Mouse (Mus musculus): ENCODE data around the gene Nfib. TPM values are rescaled to one million over a fixed set of nuclear protein-coding genes. Genes with fewer than 3 reads are reported as not detected.

Gene Nfib
- polyA plus RNA-seq, 1 experiment from 2014 or later: 31.8 TPM

GRCm38 (mm10) chr4:82697151-82697550 is 8.4 kb downstream of the Nfib start:
- ATAC-seq (ENCODE audit: insufficient number of reproducible peaks, low FRiP score, low TSS enrichment, low read depth): no peak
- H3K36me3 ChIP-seq (ENCODE audit: control insufficient read depth, insufficient read depth, low read length): no peaks in the 10 kb centered on the region
- H3K4me2 ChIP-seq (ENCODE audit: low read depth, severe bottlenecking): no peak overlapping the region
- H3K4me1 ChIP-seq (ENCODE audit: control insufficient read depth, insufficient read depth, low read length): peaks cover 6% of the 10 kb centered on the region; the same call in 1 of the 2 replicates
- no peak overlapping the region for H3K27ac ChIP-seq (replicated peaks; ENCODE audit: low read depth, low read length)
- no peaks in the 10 kb centered on the region for H3K9me3 ChIP-seq (ENCODE audit: control insufficient read depth, low read length)
- no peak overlapping the region for H3K4me3 ChIP-seq (ENCODE audit: low read depth, low read length)
- H3K27me3 ChIP-seq (ENCODE audit: control insufficient read depth, insufficient read depth, low read length): no peaks in the 10 kb centered on the region
- WGBS: 42% methylated on average over 6 of the region's 6 CpGs
- no peak for DNase-seq (ENCODE audit: low spot score)
- H3K9ac ChIP-seq (ENCODE audit: low read length): no peak overlapping the region

DNA sequence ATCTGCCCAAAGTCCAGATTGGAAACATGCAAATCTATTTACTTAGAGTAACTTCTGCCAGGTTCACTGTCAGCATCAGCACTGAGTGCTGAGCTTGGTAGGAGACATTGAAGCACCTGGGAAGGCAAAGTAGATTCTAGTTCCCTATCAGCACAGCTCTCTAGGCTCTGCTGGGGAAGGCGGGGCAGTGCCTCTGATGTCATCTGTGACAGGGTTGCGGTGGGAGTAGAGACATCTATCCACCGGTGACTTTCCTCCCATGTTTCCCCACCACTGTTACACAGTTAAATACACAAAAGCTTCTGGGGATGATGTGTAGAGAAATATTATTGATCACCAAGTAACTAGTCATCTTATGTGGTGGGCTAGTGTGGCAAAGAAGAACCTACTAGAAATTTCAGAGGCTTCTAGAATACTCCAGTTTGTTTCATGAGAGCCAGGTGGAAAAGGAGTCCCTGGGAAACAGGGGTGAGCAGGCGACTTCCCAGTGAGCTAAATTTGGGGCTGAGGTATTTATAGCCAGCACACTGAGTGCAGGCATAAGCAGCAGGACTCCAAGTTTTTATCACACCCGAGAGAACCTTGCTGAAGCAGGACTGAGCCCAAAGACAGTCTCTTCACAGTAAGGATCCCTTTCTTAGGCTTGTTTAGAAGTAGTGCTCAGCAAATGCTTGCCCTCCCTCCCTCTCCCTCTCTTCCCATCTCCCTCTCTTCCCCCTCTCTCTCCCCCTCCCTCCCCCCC is 9.6 kb downstream of the Nfib start:
- peaks cover 10% of the 10 kb centered on the region for H3K4me1 ChIP-seq (ENCODE audit: control insufficient read depth, insufficient read depth, low read length)
- ATAC-seq (ENCODE audit: insufficient number of reproducible peaks, low FRiP score, low TSS enrichment, low read depth) (no peak), DNase-seq (ENCODE audit: low spot score) (no peak)
- no peak overlapping the region for H3K27ac ChIP-seq (replicated peaks; ENCODE audit: low read depth, low read length)
- no peaks in the 10 kb centered on the region for H3K36me3 ChIP-seq (ENCODE audit: control insufficient read depth, insufficient read depth, low read length)
- no peaks in the 10 kb centered on the region for H3K27me3 ChIP-seq (ENCODE audit: control insufficient read depth, insufficient read depth, low read length)
- no peaks in the 10 kb centered on the region for H3K9me3 ChIP-seq (ENCODE audit: control insufficient read depth, low read length)
- WGBS: 53% methylated on average over 5 of the region's 5 CpGs
- H3K4me2 ChIP-seq (ENCODE audit: low read depth, severe bottlenecking): no peak overlapping the region
- H3K4me3 ChIP-seq (ENCODE audit: low read depth, low read length): no peak overlapping the region
- H3K9ac ChIP-seq (ENCODE audit: low read length): no peak overlapping the region

GRCm38 (mm10) chr4:82692009-82692326 is 13.6 kb downstream of the Nfib start:
- Histone ChIP-seq H3K4me3 (ENCODE audit: low read depth, low read length) (no peak overlapping the region), H3K4me1 (ENCODE audit: control insufficient read depth, insufficient read depth, low read length) (peaks cover 10% of the 10 kb centered on the region), H3K36me3 (ENCODE audit: control insufficient read depth, insufficient read depth, low read length) (no peaks in the 10 kb centered on the region), H3K9me3 (ENCODE audit: control insufficient read depth, low read length) (no peaks in the 10 kb centered on the region), H3K4me2 (ENCODE audit: low read depth, severe bottlenecking) (no peak overlapping the region), H3K27me3 (ENCODE audit: control insufficient read depth, insufficient read depth, low read length) (no peaks in the 10 kb centered on the region), H3K9ac (ENCODE audit: low read length) (no peak overlapping the region), H3K27ac (replicated peaks; ENCODE audit: low read depth, low read length) (no peak overlapping the region)
- ATAC-seq (ENCODE audit: insufficient number of reproducible peaks, low FRiP score, low TSS enrichment, low read depth) (peak; percentile 61; the same call in 1 of the 2 replicates), DNase-seq (ENCODE audit: low spot score) (no peak)
- WGBS: 6% methylated on average over 3 of the region's 3 CpGs

DNA sequence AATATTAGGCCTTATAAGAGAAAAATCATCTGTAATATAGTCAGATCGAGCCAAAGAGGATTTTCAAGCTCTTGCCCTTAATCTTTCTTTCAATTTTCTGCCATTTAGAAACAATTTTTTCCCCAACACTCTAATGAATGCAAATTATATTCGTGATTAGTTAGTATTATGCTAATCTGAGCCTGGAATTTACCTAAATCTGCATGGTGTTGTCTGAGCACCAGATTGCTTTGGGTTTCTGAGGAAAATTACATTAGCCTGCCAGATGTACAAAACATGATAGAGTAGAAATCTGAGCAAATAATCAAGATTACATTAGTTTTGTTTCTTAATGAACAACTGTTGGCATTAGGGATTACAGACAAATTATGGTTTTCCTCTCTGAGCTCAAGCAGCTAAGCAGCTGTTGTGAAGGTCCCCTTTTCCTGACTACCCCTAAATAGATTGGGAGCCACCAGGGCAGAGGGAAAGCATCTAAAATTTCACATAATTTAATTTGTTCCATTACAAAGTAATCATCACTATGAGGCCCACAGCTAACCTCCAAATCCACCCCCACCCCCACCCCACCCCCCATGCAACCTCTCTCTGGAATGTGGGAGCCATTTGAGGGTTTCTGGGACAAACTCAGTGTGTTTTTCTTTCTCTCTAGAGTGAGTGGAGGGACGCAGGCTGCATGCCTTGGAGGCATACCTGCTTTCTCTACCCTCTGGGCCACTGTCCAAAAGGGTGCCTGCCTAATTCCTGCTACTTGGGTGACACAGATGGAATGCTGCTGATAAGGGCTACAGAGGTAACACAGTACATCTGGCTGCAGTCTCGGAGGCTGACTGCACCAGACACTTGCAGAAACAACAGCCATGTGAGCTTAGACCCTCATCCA is 14.2 kb downstream of the Nfib start:
- no peak for DNase-seq (ENCODE audit: low spot score)
- H3K9ac ChIP-seq (ENCODE audit: low read length): no peak overlapping the region
- H3K36me3 ChIP-seq (ENCODE audit: control insufficient read depth, insufficient read depth, low read length): no peaks in the 10 kb centered on the region
- no peaks in the 10 kb centered on the region for H3K27me3 ChIP-seq (ENCODE audit: control insufficient read depth, insufficient read depth, low read length)
- ATAC-seq (ENCODE audit: insufficient number of reproducible peaks, low FRiP score, low TSS enrichment, low read depth): peak; percentile 49
- no peak overlapping the region for H3K4me3 ChIP-seq (ENCODE audit: low read depth, low read length)
- H3K27ac ChIP-seq (replicated peaks; ENCODE audit: low read depth, low read length): no peak overlapping the region
- 42% methylated on average over 4 of the region's 4 CpGs for WGBS
- H3K4me1 ChIP-seq (ENCODE audit: control insufficient read depth, insufficient read depth, low read length): peaks cover 10% of the 10 kb centered on the region
- no peaks in the 10 kb centered on the region for H3K9me3 ChIP-seq (ENCODE audit: control insufficient read depth, low read length)
- H3K4me2 ChIP-seq (ENCODE audit: low read depth, severe bottlenecking): no peak overlapping the region

- H3K27ac ChIP-seq (replicated peaks; ENCODE audit: low read depth, low read length): no peak overlapping the region
- H3K9ac ChIP-seq (ENCODE audit: low read length): no peak overlapping the region
- H3K4me2 ChIP-seq (ENCODE audit: low read depth, severe bottlenecking): no peak overlapping the region
- H3K36me3 ChIP-seq (ENCODE audit: control insufficient read depth, insufficient read depth, low read length): no peaks in the 10 kb centered on the region
- H3K4me3 ChIP-seq (ENCODE audit: low read depth, low read length): no peak overlapping the region
- 65% methylated on average over 7 of the region's 7 CpGs for WGBS
- no peak for DNase-seq (ENCODE audit: low spot score)
- ATAC-seq (ENCODE audit: insufficient number of reproducible peaks, low FRiP score, low TSS enrichment, low read depth): no peak
- no peaks in the 10 kb centered on the region for H3K27me3 ChIP-seq (ENCODE audit: control insufficient read depth, insufficient read depth, low read length)
- no peaks in the 10 kb centered on the region for H3K9me3 ChIP-seq (ENCODE audit: control insufficient read depth, low read length)
- H3K4me1 ChIP-seq (ENCODE audit: control insufficient read depth, insufficient read depth, low read length): peaks cover 4% of the 10 kb centered on the region
These were observed 15.3 kb downstream of the Nfib start for GRCm38 (mm10) chr4:82690267-82690666.

DNA sequence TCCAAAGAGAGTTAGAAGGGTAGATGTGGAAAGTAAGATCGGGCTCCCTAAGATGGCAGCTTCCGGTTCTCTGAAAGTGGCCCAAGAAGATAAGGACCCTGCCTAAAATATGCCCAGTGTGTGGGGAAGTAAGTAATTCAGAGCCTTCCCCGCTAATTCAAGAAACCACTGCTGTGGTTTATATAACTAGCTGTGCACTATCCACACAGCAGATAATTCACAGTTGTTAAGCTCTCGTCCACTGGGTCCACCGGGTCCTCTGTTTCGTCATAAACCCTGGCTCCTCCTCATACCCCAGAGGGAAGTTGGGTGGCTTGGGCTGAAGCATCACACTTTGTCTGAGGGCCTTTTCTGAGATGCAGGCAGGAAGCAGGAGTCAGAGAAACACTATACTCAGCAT is 19.5 kb downstream of the Nfib start:
- Histone ChIP-seq H3K4me2 (ENCODE audit: low read depth, severe bottlenecking) (no peak overlapping the region), H3K27me3 (ENCODE audit: control insufficient read depth, insufficient read depth, low read length) (no peaks in the 10 kb centered on the region), H3K4me3 (ENCODE audit: low read depth, low read length) (no peak overlapping the region), H3K4me1 (ENCODE audit: control insufficient read depth, insufficient read depth, low read length) (no peaks in the 10 kb centered on the region), H3K9me3 (ENCODE audit: control insufficient read depth, low read length) (no peaks in the 10 kb centered on the region), H3K36me3 (ENCODE audit: control insufficient read depth, insufficient read depth, low read length) (no peaks in the 10 kb centered on the region), H3K27ac (replicated peaks; ENCODE audit: low read depth, low read length) (no peak overlapping the region), H3K9ac (ENCODE audit: low read length) (no peak overlapping the region)
- ATAC-seq (ENCODE audit: insufficient number of reproducible peaks, low FRiP score, low TSS enrichment, low read depth): no peak
- DNase-seq (ENCODE audit: low spot score): no peak
- 94% methylated on average over 6 of the region's 6 CpGs for WGBS

GRCm38 (mm10) chr4:82684088-82684715 is 21.3 kb downstream of the Nfib start:
- no peaks in the 10 kb centered on the region; the same call in 1 of the 2 replicates for H3K4me1 ChIP-seq (ENCODE audit: control insufficient read depth, insufficient read depth, low read length)
- H3K36me3 ChIP-seq (ENCODE audit: control insufficient read depth, insufficient read depth, low read length): no peaks in the 10 kb centered on the region
- H3K4me3 ChIP-seq (ENCODE audit: low read depth, low read length): no peak overlapping the region
- H3K9me3 ChIP-seq (ENCODE audit: control insufficient read depth, low read length): no peaks in the 10 kb centered on the region
- no peak for DNase-seq (ENCODE audit: low spot score)
- H3K27me3 ChIP-seq (ENCODE audit: control insufficient read depth, insufficient read depth, low read length): no peaks in the 10 kb centered on the region
- 88% methylated on average over 12 of the region's 12 CpGs for WGBS
- H3K27ac ChIP-seq (replicated peaks; ENCODE audit: low read depth, low read length): no peak overlapping the region
- no peak for ATAC-seq (ENCODE audit: insufficient number of reproducible peaks, low FRiP score, low TSS enrichment, low read depth)
- no peak overlapping the region for H3K4me2 ChIP-seq (ENCODE audit: low read depth, severe bottlenecking)
- H3K9ac ChIP-seq (ENCODE audit: low read length): no peak overlapping the region

- no peaks in the 10 kb centered on the region for H3K27me3 ChIP-seq (ENCODE audit: control insufficient read depth, insufficient read depth, low read length)
- no peak overlapping the region for H3K4me3 ChIP-seq (ENCODE audit: low read depth, low read length)
- DNase-seq (ENCODE audit: low spot score): no peak
- WGBS: 94% methylated on average over 6 of the region's 6 CpGs
- ATAC-seq (ENCODE audit: insufficient number of reproducible peaks, low FRiP score, low TSS enrichment, low read depth): no peak
- H3K36me3 ChIP-seq (ENCODE audit: control insufficient read depth, insufficient read depth, low read length): no peaks in the 10 kb centered on the region
- H3K9ac ChIP-seq (ENCODE audit: low read length): no peak overlapping the region
- no peak overlapping the region for H3K27ac ChIP-seq (replicated peaks; ENCODE audit: low read depth, low read length)
- no peak overlapping the region for H3K4me2 ChIP-seq (ENCODE audit: low read depth, severe bottlenecking)
- no peaks in the 10 kb centered on the region for H3K9me3 ChIP-seq (ENCODE audit: control insufficient read depth, low read length)
- H3K4me1 ChIP-seq (ENCODE audit: control insufficient read depth, insufficient read depth, low read length): no peaks in the 10 kb centered on the region; the same call in 1 of the 2 replicates
These were observed 22.0 kb downstream of the Nfib start for GRCm38 (mm10) chr4:82683583-82683982.

Measured in limb, embryonic 11.5 days (tissue).